Mouse (Mus musculus) lung, embryonic 14.5 days (tissue): ENCODE measurements at regions not wholly inside any gene's neighbourhood (a gene's known extent, or its start where the extent isn't known, plus 50 kb on each side); places are given as distances from the start of the nearest gene placed in this dataset.

Experiments
- ATAC-seq: fragments of 200-750 bp; cut with Nextera tagmentation; 2 replicates; pipeline ENCODE4 v1.8.0; 2017; ENCODE audit warnings: mild to moderate bottlenecking, moderate TSS enrichment, moderate library complexity; ENCODE audit not compliant: insufficient read depth
- DNase-seq: peaks from one replicate; pipeline ENCODE4 v3.0.0-alpha.2; 2015
- H3K27ac ChIP-seq: fragments of 300-500 bp; sonication (generic); 2 replicates; pipeline ENCODE4 v1.5.1; 2014; ENCODE audit warnings: low read depth, mild to moderate bottlenecking, moderate library complexity
- H3K27me3 ChIP-seq: fragments of 300-500 bp; sonication (generic); 2 replicates; pipeline ENCODE4 v1.6.1; 2014; ENCODE audit warnings: low read length, control low read depth; ENCODE audit not compliant: insufficient read depth
- H3K36me3 ChIP-seq: fragments of 300-500 bp; sonication (generic); 2 replicates; pipeline ENCODE4 v1.6.1; 2014; ENCODE audit warnings: control low read depth; ENCODE audit not compliant: insufficient read depth
- H3K4me1 ChIP-seq: fragments of 300-500 bp; sonication (generic); 2 replicates; pipeline ENCODE4 v1.6.1; 2014; ENCODE audit warnings: antibody characterized with exemption, control low read depth; ENCODE audit not compliant: insufficient read depth
- H3K4me2 ChIP-seq: fragments of 300-500 bp; sonication (generic); 2 replicates; pipeline ENCODE4 v1.6.1; 2014; ENCODE audit warnings: mild to moderate bottlenecking
- H3K4me3 ChIP-seq: fragments of 300-500 bp; sonication (generic); 2 replicates; pipeline ENCODE4 v1.5.1; 2014; ENCODE audit warnings: low read depth, low read length
- H3K9ac ChIP-seq: fragments of 300-500 bp; sonication (generic); 2 replicates; pipeline ENCODE4 v1.6.1; 2014
- H3K9me3 ChIP-seq: fragments of 300-500 bp; sonication (generic); 2 replicates; pipeline ENCODE4 v1.6.1; 2016; ENCODE audit warnings: low read depth, low read length, control low read depth
- CTCF ChIP-seq: IDR thresholded peaks from 2 replicates; pipeline ENCODE4 v1.5.1; 2016; ENCODE audit warnings: antibody characterized with exemption, low read depth
- WGBS: fragments of 180-500 bp; shearing (Covaris S2); extraction: QIAGEN DNeasy Blood & Tissue Kit; methylation state at CpG from one replicate; pipeline ENCODE4 v1.1.7; 2014; 5-methylcytosine and 5-hydroxymethylcytosine counted together

GRCm38 (mm10) chr14:14620316-14620715 lies 81.8 kb upstream of the Slc4a7 start:
- no peak overlapping the region for H3K27ac ChIP-seq
- no peak overlapping the region for H3K4me2 ChIP-seq
- no peak for ATAC-seq
- no peak overlapping the region for H3K4me3 ChIP-seq
- H3K9ac ChIP-seq, result no peak overlapping the region
- H3K27me3 ChIP-seq, result no peaks in the 10 kb centered on the region
- DNase-seq, result no peak
- no peaks in the 10 kb centered on the region for H3K9me3 ChIP-seq
- WGBS, result 79% methylated on average over 5 of the region's 5 CpGs
- H3K36me3 ChIP-seq, result no peaks in the 10 kb centered on the region
- TF ChIP-seq CTCF, result no peak
- no peaks in the 10 kb centered on the region for H3K4me1 ChIP-seq

DNA sequence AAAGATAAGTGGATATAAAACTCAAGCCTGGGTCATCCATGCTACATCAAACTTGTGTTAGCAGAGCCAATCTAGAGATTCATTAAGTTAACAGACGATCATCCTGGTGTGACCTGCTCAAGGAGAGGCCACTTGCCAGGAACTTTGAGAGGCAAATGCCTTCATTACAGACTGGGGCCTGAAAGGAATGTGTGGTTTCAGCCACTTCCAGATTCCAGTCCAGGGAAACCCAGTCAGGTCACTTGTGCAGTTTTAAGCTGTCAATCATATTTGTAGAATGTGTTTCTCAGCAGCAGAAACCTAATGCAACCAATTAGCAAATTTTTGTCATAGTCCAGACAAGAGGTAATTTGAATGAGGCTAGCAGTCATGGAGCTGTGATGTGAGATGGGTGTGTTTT lies 73.4 kb upstream of the Slc4a7 start:
- no peaks in the 10 kb centered on the region for H3K27me3 ChIP-seq
- no peak overlapping the region for H3K27ac ChIP-seq
- no peak for ATAC-seq
- H3K4me2 ChIP-seq, result no peak overlapping the region
- no peak for DNase-seq
- H3K36me3 ChIP-seq, result no peaks in the 10 kb centered on the region
- WGBS, result 54% methylated on average over 1 of the region's 1 CpGs
- no peaks in the 10 kb centered on the region for H3K9me3 ChIP-seq
- peaks cover under 1% of the 10 kb centered on the region for H3K4me1 ChIP-seq
- TF ChIP-seq CTCF, result no peak
- no peak overlapping the region for H3K9ac ChIP-seq
- H3K4me3 ChIP-seq, result no peak overlapping the region

GRCm38 (mm10) chr14:14631750-14632149 lies 70.3 kb upstream of the Slc4a7 start:
- no peak for TF ChIP-seq CTCF
- H3K4me1 ChIP-seq, result peaks cover 4% of the 10 kb centered on the region
- DNase-seq (no peak), ATAC-seq (no peak)
- H3K4me3 ChIP-seq, result no peak overlapping the region
- H3K27ac ChIP-seq, result no peak overlapping the region
- no peak overlapping the region for H3K9ac ChIP-seq
- H3K27me3 ChIP-seq, result no peaks in the 10 kb centered on the region
- H3K9me3 ChIP-seq, result no peaks in the 10 kb centered on the region
- WGBS, result 44% methylated on average over 6 of the region's 6 CpGs
- H3K4me2 ChIP-seq, result no peak overlapping the region
- H3K36me3 ChIP-seq, result no peaks in the 10 kb centered on the region

DNA sequence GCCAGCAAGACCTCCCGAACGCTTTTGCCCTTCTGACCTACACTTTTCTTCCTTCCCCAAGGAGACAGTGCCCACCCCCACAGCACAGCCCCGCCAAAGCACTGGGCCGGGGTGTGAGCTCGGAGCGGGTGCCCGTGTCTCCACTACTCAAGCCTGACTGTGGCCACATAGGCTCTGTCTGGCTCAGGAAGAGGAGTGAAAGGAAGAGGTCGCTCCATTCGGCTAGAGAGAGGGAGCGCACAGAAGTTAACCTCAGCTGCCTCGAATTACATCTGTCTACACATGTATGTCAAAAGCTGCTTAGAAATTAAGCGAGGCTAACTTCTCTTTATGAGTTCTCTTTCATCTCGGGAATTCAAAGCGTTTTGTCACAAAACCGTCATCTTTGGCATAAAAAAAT lies 69.6 kb upstream of the Slc4a7 start:
- Histone ChIP-seq H3K27ac (no peak overlapping the region), H3K4me1 (peaks cover 4% of the 10 kb centered on the region), H3K4me2 (peak overlapping the region; percentile 68), H3K4me3 (peak overlapping the region; percentile 29; the same call in 1 of the 2 replicates), H3K9me3 (no peaks in the 10 kb centered on the region), H3K36me3 (no peaks in the 10 kb centered on the region), H3K27me3 (no peaks in the 10 kb centered on the region), H3K9ac (peak overlapping the region; percentile 6; the same call in 1 of the 2 replicates)
- peak; percentile 73; the same call in 1 of the 2 replicates for ATAC-seq
- 2% methylated on average over 15 of the region's 15 CpGs for WGBS
- DNase-seq, result peak; percentile 52
- no peak for TF ChIP-seq CTCF

- Histone ChIP-seq H3K4me3 (peak overlapping the region; percentile 29), H3K27ac (peak overlapping the region; percentile 31; the same call in 1 of the 2 replicates), H3K36me3 (no peaks in the 10 kb centered on the region), H3K9me3 (no peaks in the 10 kb centered on the region), H3K9ac (peak overlapping the region; percentile 18; the same call in 1 of the 2 replicates), H3K27me3 (no peaks in the 10 kb centered on the region), H3K4me2 (peak overlapping the region; percentile 68), H3K4me1 (peaks cover 4% of the 10 kb centered on the region)
- WGBS, result 4% methylated on average over 22 of the region's 22 CpGs
- ATAC-seq (peak; percentile 70), DNase-seq (peak; percentile 57)
- TF ChIP-seq CTCF, result no peak
Measured at GRCm38 (mm10) chr14:14632951-14633931, 68.8 kb upstream of the Slc4a7 start.

DNA sequence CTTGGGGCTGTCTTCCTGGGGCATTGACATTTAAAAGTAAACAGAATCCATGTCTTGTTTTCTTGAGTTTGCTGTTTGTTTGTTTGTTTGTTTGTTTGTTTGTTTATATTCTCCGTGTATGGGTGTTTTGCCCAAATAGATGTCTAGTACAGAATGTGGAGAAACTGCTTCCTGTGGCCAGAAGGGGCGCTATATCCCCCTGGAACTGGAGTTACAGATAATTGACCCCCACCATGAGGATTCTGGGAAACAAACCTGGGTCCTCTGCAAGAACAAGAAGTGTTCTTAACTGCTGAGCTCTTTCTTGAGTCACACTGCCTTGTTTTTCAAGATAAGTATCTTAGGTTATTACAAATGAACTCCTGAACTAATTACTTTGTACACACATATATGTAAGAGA lies 68.1 kb upstream of the Slc4a7 start:
- Histone ChIP-seq H3K36me3 (no peaks in the 10 kb centered on the region), H3K4me1 (peaks cover 4% of the 10 kb centered on the region), H3K27ac (peak overlapping the region; percentile 31; the same call in 1 of the 2 replicates), H3K4me3 (no peak overlapping the region), H3K27me3 (no peaks in the 10 kb centered on the region), H3K4me2 (peak overlapping the region; percentile 68), H3K9me3 (no peaks in the 10 kb centered on the region), H3K9ac (no peak overlapping the region)
- no peak for DNase-seq
- WGBS, result 25% methylated on average over 2 of the region's 2 CpGs
- no peak for ATAC-seq
- peak; percentile 13; the same call in 1 of the 2 replicates for TF ChIP-seq CTCF

- 68% methylated on average over 7 of the region's 7 CpGs for WGBS
- H3K4me2 ChIP-seq, result no peak overlapping the region
- ATAC-seq (no peak), DNase-seq (no peak)
- TF ChIP-seq CTCF, result no peak
- H3K36me3 ChIP-seq, result no peaks in the 10 kb centered on the region
- H3K4me3 ChIP-seq, result no peak overlapping the region
- no peaks in the 10 kb centered on the region for H3K9me3 ChIP-seq
- H3K27me3 ChIP-seq, result no peaks in the 10 kb centered on the region
- no peak overlapping the region for H3K9ac ChIP-seq
- H3K4me1 ChIP-seq, result no peaks in the 10 kb centered on the region
- no peak overlapping the region for H3K27ac ChIP-seq
Measured at GRCm38 (mm10) chr14:14639102-14640015, 62.7 kb upstream of the Slc4a7 start.
